Mouse (Mus musculus) 416B (cell line): ENCODE measurements around the gene Gm10718.
A peak's percentile ranks its signal among the peaks of the same experiment; 100 is the strongest.
"Not testable (repeated sequence)": the region's sequence is repeated elsewhere in the genome, so short reads cannot be mapped to it uniquely, and the experiment has no call there.

Experiments
- DNase-seq: peaks from one replicate; pipeline ENCODE4 v3.0.0; 2011; ENCODE audit warnings: low read depth

Gm10718 gene

DNA sequence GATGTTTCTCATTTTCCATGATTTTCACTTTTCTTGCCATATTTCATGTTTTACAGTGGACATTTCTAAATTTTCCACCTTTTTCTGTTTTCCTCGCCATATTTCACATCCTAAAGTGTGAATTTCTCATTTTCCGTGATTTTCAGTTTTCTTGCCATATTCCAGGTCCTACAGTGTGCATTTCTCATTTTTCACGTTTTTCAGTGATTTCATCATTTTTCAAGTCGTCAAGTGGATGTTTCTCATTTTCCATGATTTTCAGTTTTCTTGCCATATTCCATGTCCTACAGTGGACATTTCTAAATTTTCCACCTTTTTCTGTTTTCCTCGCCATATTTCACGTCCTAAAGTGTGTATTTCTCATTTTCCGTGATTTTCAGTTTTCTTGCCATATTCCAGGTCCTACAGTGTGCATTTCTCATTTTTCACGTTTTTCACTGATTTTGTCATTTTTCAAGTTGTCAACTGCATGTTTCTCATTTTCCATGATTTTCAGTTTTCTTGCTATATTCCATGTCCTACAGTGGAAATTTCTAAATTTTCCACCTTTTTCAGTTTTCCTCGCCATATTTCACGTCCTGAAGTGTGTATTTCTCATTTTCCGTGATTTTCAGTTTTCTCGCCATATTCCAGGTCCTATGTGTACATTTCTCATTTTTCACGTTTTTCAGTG lies at the start of gene Gm10718:
Gene Gm10718, plus strand, starts transcription at position 236 of the 673 bp plus-strand sequence.
- DNase-seq = not testable (repeated sequence)

DNA sequence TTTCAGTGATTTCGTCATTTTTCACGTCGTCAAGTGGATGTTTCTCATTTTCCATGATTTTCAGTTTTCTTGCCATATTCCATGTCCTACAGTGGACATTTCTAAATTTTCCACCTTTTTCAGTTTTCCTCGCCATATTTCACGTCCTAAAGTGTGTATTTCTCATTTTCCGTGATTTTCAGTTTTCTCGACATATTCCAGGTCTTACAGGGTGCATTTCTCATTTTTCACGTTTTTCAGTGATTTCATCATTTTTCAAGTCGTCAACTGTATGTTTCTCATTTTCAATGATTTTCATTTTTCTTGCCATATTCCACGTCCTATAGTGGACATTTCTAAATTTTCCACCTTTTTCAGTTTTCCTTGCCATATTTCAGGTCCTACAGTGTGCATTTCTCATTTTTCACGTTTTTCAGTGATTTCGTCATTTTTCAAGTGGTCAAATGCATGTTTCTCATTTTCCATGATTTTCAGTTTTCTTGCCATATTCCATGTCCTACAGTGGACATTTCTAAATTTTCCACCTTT lies 22.8 kb upstream of the Gm10718 start, which contains the start of gene Gm10722:
Gene Gm10722, plus strand, starts transcription at position 478 of the 528 bp plus-strand sequence.
- DNase-seq = peak; percentile 52

DNA sequence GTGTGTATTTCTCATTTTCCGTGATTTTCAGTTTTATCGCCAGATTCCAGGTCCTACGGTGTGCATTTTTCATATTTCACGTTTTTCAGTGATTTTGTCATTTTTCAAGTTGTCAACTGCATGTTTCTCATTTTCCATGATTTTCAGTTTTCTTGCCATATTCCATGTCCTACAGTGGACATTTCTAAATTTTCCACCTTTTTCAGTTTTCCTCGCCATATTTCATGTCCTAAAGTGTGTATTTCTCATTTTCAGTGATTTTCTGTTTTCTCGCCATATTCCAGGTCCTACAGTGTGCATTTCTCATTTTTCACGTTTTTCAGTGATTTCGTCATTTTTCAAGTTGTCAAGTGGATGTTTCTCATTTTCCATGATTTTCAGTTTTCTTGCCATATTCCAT lies 22.3 kb upstream of the Gm10718 start:
- DNase-seq = not testable (repeated sequence)

DNA sequence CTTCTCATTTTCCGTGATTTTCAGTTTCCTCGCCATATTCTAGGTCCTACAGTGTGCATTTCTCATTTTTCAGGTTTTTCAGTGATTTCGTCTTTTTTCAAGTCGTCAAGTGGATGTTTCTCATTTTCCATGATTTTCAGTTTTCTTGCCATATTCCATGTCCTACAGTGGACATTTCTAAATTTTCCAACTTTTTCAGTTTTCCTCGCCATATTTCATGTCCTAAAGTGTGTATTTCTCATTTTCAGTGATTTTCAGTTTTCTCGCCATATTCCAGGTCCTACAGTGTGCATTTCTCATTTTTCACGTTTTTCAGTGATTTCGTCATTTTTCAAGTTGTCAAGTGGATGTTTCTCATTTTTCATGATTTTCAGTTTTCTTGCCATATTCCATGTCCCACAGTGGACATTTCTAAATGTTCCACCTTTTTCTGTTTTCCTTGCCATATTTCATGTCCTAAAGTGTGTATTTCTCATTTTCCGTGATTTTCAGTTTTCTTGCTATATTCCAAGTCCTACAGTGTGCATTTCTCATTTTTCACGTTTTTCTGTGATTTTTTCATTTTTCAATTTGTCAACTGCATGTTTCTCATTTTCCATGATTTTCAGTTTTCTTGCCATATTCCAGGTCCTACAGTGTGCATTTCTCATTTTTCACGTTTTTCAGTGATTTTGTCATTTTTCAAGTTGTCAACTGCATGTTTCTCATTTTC lies 21.2 kb upstream of the Gm10718 start:
- peak; percentile 33 for DNase-seq

- not testable (repeated sequence) for DNase-seq
Observed at GRCm38 (mm10) chr9:3002794-3003396, 20.5 kb upstream of the Gm10718 start, which contains the start of gene Gm11168. Gm11168 (plus strand) TSS chr9:3003346.

DNA sequence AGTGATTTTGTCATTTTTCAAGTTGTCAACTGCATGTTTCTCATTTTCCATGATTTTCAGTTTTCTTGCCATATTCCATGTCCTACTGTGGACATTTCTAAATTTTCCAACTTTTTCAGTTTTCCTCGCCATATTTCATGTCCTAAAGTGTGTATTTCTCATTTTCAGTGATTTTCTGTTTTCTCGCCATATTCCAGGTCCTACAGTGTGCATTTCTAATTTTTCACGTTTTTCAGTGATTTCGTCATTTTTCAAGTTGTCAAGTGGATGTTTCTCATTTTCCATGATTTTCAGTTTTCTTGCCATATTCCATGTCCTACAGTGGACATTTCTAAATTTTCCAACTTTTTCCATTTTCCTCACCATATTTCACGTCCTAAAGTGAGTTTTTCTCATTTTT lies 17.2 kb upstream of the Gm10718 start:
- DNase-seq = not testable (repeated sequence)

- DNase-seq = not testable (repeated sequence)
Observed at GRCm38 (mm10) chr9:3006636-3007035, 16.7 kb upstream of the Gm10718 start.

- peak; percentile 45 for DNase-seq
Observed at GRCm38 (mm10) chr9:3007272-3007671, 16.1 kb upstream of the Gm10718 start.

- DNase-seq = not testable (repeated sequence)
Observed at GRCm38 (mm10) chr9:3009331-3009730, 14.0 kb upstream of the Gm10718 start.

- DNase-seq = not testable (repeated sequence)
Observed at GRCm38 (mm10) chr9:3012054-3012621, 11.2 kb upstream of the Gm10718 start.

DNA sequence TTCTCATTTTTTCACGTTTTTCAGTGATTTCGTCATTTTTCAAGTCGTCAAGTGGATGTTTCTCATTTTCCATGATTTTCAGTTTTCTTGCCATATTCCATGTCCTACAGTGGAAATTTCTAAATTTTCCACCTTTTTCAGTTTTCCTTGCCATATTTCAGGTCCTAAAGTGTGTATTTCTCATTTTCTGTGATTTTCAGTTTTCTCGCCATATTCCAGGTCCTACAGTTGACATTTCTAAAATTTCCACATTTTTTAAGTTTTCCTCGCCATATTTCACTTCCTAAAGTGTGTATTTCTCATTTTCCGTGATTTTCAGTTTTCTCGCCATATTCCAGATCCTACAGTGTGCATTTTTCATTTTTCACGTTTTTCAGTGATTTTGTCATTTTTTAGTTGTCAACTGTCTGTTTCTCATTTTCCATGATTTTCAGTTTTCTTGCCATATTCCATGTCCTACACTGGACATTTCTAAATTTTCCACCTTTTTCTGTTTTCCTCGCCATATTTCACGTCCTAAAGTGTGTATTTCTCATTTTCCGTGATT lies 10.5 kb upstream of the Gm10718 start, which contains the start of gene Gm10721:
Gene Gm10721, plus strand, starts transcription at position 408 of the 547 bp plus-strand sequence.
- DNase-seq = not testable (repeated sequence)

GRCm38 (mm10) chr9:3015354-3015753 lies 8.0 kb upstream of the Gm10718 start, which contains the start of gene Gm10720:
Gm10720 (plus strand) TSS chr9:3015654.
- not testable (repeated sequence) for DNase-seq

DNA sequence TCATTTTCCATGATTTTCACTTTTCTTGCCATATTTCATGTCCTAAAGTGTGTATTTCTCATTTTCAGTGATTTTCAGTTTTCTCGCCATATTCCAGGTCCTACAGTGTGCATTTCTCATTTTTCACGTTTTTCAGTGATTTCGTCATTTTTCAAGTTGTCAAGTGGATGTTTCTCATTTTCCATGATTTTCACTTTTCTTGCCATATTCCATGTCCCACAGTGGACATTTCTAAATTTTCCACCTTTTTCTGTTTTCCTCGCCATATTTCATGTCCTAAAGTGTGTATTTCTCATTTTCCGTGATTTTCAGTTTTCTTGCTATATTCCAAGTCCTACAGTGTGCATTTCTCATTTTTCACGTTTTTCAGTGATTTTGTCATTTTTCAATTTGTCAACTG lies 7.5 kb upstream of the Gm10718 start:
- not testable (repeated sequence) for DNase-seq

- DNase-seq = not testable (repeated sequence)
Observed at GRCm38 (mm10) chr9:3017108-3017507, 6.2 kb upstream of the Gm10718 start, which contains the start of gene Gm10719. Gm10719 (plus strand) TSS chr9:3017408.

GRCm38 (mm10) chr9:3018944-3019343 lies 4.4 kb upstream of the Gm10718 start:
- DNase-seq = not testable (repeated sequence)

GRCm38 (mm10) chr9:3019835-3020727 lies 3.3 kb upstream of the Gm10718 start:
- not testable (repeated sequence) for DNase-seq

GRCm38 (mm10) chr9:3022316-3023008 lies 885 bp upstream of the Gm10718 start:
- DNase-seq = peak; percentile 54

DNA sequence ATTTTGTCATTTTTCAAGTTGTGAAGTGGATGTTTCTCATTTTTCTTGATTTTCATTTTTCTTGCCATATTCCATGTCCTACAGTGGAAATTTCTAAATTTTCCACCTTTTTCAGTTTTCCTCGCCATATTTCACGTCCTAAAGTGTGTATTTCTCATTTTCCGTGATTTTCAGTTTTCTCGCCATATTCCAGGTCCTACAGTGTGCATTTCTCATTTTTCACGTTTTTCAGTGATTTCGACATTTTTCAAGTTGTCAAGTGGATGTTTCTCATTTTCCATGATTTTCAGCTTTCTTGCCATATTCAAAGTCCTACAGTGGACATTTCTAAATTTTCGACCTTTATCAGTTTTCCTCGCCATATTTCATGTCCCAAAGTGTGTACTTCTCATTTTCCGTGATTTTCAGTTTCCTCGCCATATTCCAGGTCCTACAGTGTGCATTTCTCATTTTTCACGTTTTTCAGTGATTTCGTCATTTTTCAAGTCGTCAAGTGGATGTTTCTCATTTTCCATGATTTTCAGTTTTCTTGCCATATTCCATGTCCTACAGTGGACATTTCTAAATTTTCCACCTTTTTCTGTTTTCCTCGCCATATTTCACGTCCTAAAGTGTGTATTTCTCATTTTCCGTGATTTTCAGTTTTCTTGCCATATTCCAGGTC lies 770 bp downstream of the Gm10718 start:
- not testable (repeated sequence) for DNase-seq

DNA sequence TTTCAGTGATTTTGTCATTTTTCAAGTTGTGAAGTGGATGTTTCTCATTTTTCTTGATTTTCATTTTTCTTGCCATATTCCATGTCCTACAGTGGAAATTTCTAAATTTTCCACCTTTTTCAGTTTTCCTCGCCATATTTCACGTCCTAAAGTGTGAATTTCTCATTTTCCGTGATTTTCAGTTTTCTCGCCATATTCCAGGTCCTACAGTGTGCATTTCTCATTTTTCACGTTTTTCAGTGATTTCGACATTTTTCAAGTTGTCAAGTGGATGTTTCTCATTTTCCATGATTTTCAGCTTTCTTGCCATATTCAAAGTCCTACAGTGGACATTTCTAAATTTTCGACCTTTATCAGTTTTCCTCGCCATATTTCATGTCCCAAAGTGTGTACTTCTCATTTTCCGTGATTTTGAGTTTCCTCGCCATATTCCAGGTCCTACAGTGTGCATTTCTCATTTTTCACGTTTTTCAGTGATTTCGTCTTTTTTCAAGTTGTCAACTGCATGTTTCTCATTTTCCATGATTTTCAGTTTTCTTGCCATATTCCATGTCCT lies 1.6 kb downstream of the Gm10718 start, which contains the start of gene Gm10717:
Gene Gm10717, plus strand, starts transcription at position 506 of the 556 bp plus-strand sequence.
- not testable (repeated sequence) for DNase-seq
